Comparison of ENCODE assay signal across 8 mouse cellular contexts in genomic region chr13:103211501-103211941, GRCm38 (mm10).
DNase-seq lines count a peak whose midpoint lies in the region; ATAC-seq lines count a peak whose summit lies in the region.
"Had no signal": no experiment of that assay in that cellular context is flagged by ENCODE, and none has a peak within 500 bp of the region (broad histone marks: within the 10 kb centered on the region; RNA-seq: fewer than 3 reads in every experiment).

No protein-coding gene starts in this region.

- DNase-seq in Muller cell, postnatal 12 days (ENCODE audit: inconsistent ontology term) = peak; percentile 14
- peak; percentile 47 for DNase-seq in adrenal gland, postnatal 25 days
- DNase-seq in heart, adult 9 months (ENCODE audit: low spot score in 2 of 2) = peak; percentile 90 to 91
- peak; percentile 59 to 63 for DNase-seq in left cerebral cortex, adult 18-20 months (ENCODE audit: low spot score in 2 of 2)

- no peak overlapping the region for H3K9ac ChIP-seq in stomach, embryonic 15.5 days
- H3K9ac ChIP-seq in forebrain, embryonic 16.5 days (replicated peaks; ENCODE audit: low read depth, low read length) = no peak overlapping the region
- H3K9ac ChIP-seq: limb, embryonic 12.5 days had no signal

- H3K27ac ChIP-seq in stomach, embryonic 15.5 days = peak overlapping the region; percentile 68
- no peak overlapping the region for H3K27ac ChIP-seq in forebrain, embryonic 16.5 days (ENCODE audit: low read length)
- H3K27ac ChIP-seq: limb, embryonic 12.5 days had no signal

- H3K27me3 ChIP-seq in stomach, embryonic 15.5 days (replicated peaks) = no peaks in the 10 kb centered on the region
- no peaks in the 10 kb centered on the region for H3K27me3 ChIP-seq in forebrain, embryonic 16.5 days (replicated peaks; ENCODE audit: control insufficient read depth, insufficient read depth, low read length)
- H3K27me3 ChIP-seq: limb, embryonic 12.5 days had no signal

- ATAC-seq in stomach, embryonic 15.5 days (ENCODE audit: insufficient read depth, low FRiP score, low read depth) = peak; percentile 70; the same call in 1 of the 2 replicates
- ATAC-seq in forebrain, embryonic 16.5 days = no peak
- ATAC-seq in CD4-positive, CD25-positive, alpha-beta regulatory T cell, adult 4 months = no peak

- H3K9me3 ChIP-seq in stomach, embryonic 15.5 days = no peaks in the 10 kb centered on the region
- no peaks in the 10 kb centered on the region for H3K9me3 ChIP-seq in forebrain, embryonic 16.5 days (ENCODE audit: control insufficient read depth, low read length)
- H3K9me3 ChIP-seq: limb, embryonic 12.5 days had no signal

- no peaks in the 10 kb centered on the region for H3K36me3 ChIP-seq in stomach, embryonic 15.5 days
- no peaks in the 10 kb centered on the region for H3K36me3 ChIP-seq in forebrain, embryonic 16.5 days (ENCODE audit: control insufficient read depth, insufficient read depth)
- H3K36me3 ChIP-seq: limb, embryonic 12.5 days had no signal

- H3K4me2 ChIP-seq in stomach, embryonic 15.5 days = peak overlapping the region; percentile 21; the same call in 1 of the 2 replicates
- no peak overlapping the region for H3K4me2 ChIP-seq in forebrain, embryonic 16.5 days (ENCODE audit: low read length)
- H3K4me2 ChIP-seq: limb, embryonic 12.5 days had no signal

- H3K4me3 ChIP-seq in stomach, embryonic 15.5 days (replicated peaks) = no peak overlapping the region
- no peak overlapping the region for H3K4me3 ChIP-seq in forebrain, embryonic 16.5 days (replicated peaks; ENCODE audit: low read length)
- H3K4me3 ChIP-seq: limb, embryonic 12.5 days had no signal

- H3K4me1 ChIP-seq in stomach, embryonic 15.5 days = peaks cover 7% of the 10 kb centered on the region; the same call in 1 of the 2 replicates
- no peaks in the 10 kb centered on the region for H3K4me1 ChIP-seq in forebrain, embryonic 16.5 days (replicated peaks; ENCODE audit: control insufficient read depth, insufficient read depth, low read length)

- WGBS in stomach, embryonic 15.5 days = 45% methylated on average over 11 of the region's 11 CpGs
- 74% methylated on average over 11 of the region's 11 CpGs for WGBS in forebrain, embryonic 16.5 days

Comparison
In these comparisons a context has a peak if more than half of its experiments do, and no peak if none do; other contexts are left out.
1. DNase-seq: peak in every context shown above with its lines; median percentile 90 in heart, adult 9 months; 61 in left cerebral cortex, adult 18-20 months; 47 in adrenal gland, postnatal 25 days; 14 in Muller cell, postnatal 12 days.